Mouse (Mus musculus) intestine, embryonic 15.5 days (tissue): ENCODE measurements around the gene Dok5. TPM values are rescaled to one million over a fixed set of nuclear protein-coding genes. Genes with fewer than 3 reads are reported as not detected.
A peak's percentile ranks its signal among the peaks of the same experiment; 100 is the strongest.

ENCODE experiments used
- ATAC-seq: fragments of 200-750 bp; cut with Nextera tagmentation; 2 replicates; pipeline ENCODE4 v1.8.0; 2017; ENCODE audit warnings: moderate TSS enrichment, moderate library complexity
- H3K27ac ChIP-seq: fragments of 300-500 bp; sonication (generic); 2 replicates; pipeline ENCODE4 v1.5.1; 2015; ENCODE audit warnings: mild to moderate bottlenecking, inconsistent platforms
- H3K27me3 ChIP-seq: fragments of 300-500 bp; sonication (generic); replicated peaks from 2 replicates; pipeline ENCODE4 v1.6.1; 2015; ENCODE audit warnings: inconsistent platforms
- H3K36me3 ChIP-seq: fragments of 300-500 bp; sonication (generic); 2 replicates; pipeline ENCODE4 v1.6.1; 2015; ENCODE audit warnings: inconsistent platforms
- H3K4me1 ChIP-seq: fragments of 300-500 bp; sonication (generic); replicated peaks from 2 replicates; pipeline ENCODE4 v1.6.1; 2015; ENCODE audit warnings: inconsistent platforms
- H3K4me2 ChIP-seq: fragments of 300-500 bp; sonication (generic); replicated peaks from 2 replicates; pipeline ENCODE4 v1.6.1; 2015; ENCODE audit warnings: mild to moderate bottlenecking, inconsistent platforms
- H3K4me3 ChIP-seq: fragments of 300-500 bp; sonication (generic); replicated peaks from 2 replicates; pipeline ENCODE4 v1.5.1; 2015; ENCODE audit warnings: inconsistent platforms
- H3K9ac ChIP-seq: fragments of 300-500 bp; sonication (generic); 2 replicates; pipeline ENCODE4 v1.6.1; 2015; ENCODE audit warnings: inconsistent platforms
- H3K9me3 ChIP-seq: fragments of 300-500 bp; sonication (generic); 2 replicates; pipeline ENCODE4 v1.6.1; 2016; ENCODE audit warnings: inconsistent platforms
- WGBS: fragments of 180-500 bp; shearing (Covaris S2); methylation state at CpG from one replicate; pipeline ENCODE4 v1.1.7; 2015; 5-methylcytosine and 5-hydroxymethylcytosine counted together
- polyA plus RNA-seq: library from polyadenylated mRNA; unstranded; fragments of >200 nt; fragmentation: Nextera tagmentation; extraction: Ambion mirVana; gene quantifications from 2 replicates; pipeline ENCODE4 v1.2.1, GENCODE M21; 2015

The Dok5 gene
- polyA plus RNA-seq, 1 experiment from 2014 or later: 2.8 TPM

GRCm38 (mm10) chr2:170748901-170749300 is 17.3 kb downstream of the Dok5 start:
- no peak for ATAC-seq
- Histone ChIP-seq H3K9me3 (no peaks in the 10 kb centered on the region), H3K4me3 (no peak overlapping the region), H3K27me3 (no peaks in the 10 kb centered on the region), H3K36me3 (no peaks in the 10 kb centered on the region), H3K9ac (no peak overlapping the region), H3K27ac (no peak overlapping the region), H3K4me1 (no peaks in the 10 kb centered on the region), H3K4me2 (no peak overlapping the region)
- 66% methylated on average over 3 of the region's 3 CpGs for WGBS

- Histone ChIP-seq H3K27ac (no peak overlapping the region), H3K9ac (no peak overlapping the region), H3K4me2 (no peak overlapping the region), H3K9me3 (no peaks in the 10 kb centered on the region), H3K4me3 (no peak overlapping the region), H3K36me3 (no peaks in the 10 kb centered on the region), H3K4me1 (no peaks in the 10 kb centered on the region), H3K27me3 (no peaks in the 10 kb centered on the region)
- 61% methylated on average over 10 of the region's 10 CpGs for WGBS
- no peak for ATAC-seq
Observed at GRCm38 (mm10) chr2:170752191-170752850, 20.7 kb downstream of the Dok5 start.

GRCm38 (mm10) chr2:170755817-170756216 is 24.2 kb downstream of the Dok5 start:
- Histone ChIP-seq H3K9ac (no peak overlapping the region), H3K4me1 (no peaks in the 10 kb centered on the region), H3K4me3 (no peak overlapping the region), H3K27ac (no peak overlapping the region), H3K36me3 (no peaks in the 10 kb centered on the region), H3K27me3 (no peaks in the 10 kb centered on the region), H3K4me2 (no peak overlapping the region), H3K9me3 (no peaks in the 10 kb centered on the region)
- no peak for ATAC-seq
- WGBS: 57% methylated on average over 2 of the region's 2 CpGs

- no peaks in the 10 kb centered on the region for H3K36me3 ChIP-seq
- H3K27ac ChIP-seq: no peak overlapping the region
- no peaks in the 10 kb centered on the region for H3K4me1 ChIP-seq
- 73% methylated on average over 7 of the region's 7 CpGs for WGBS
- H3K27me3 ChIP-seq: no peaks in the 10 kb centered on the region
- no peak overlapping the region for H3K4me2 ChIP-seq
- no peak for ATAC-seq
- no peaks in the 10 kb centered on the region for H3K9me3 ChIP-seq
- H3K9ac ChIP-seq: no peak overlapping the region
- H3K4me3 ChIP-seq: no peak overlapping the region
Observed at GRCm38 (mm10) chr2:170756667-170757066, 25.1 kb downstream of the Dok5 start.

- no peaks in the 10 kb centered on the region for H3K9me3 ChIP-seq
- ATAC-seq: peak; percentile 39; the same call in 1 of the 2 replicates
- no peaks in the 10 kb centered on the region for H3K4me1 ChIP-seq
- no peak overlapping the region for H3K4me2 ChIP-seq
- 45% methylated on average over 14 of the region's 14 CpGs for WGBS
- no peak overlapping the region for H3K9ac ChIP-seq
- H3K4me3 ChIP-seq: no peak overlapping the region
- H3K36me3 ChIP-seq: no peaks in the 10 kb centered on the region
- H3K27ac ChIP-seq: no peak overlapping the region
- no peaks in the 10 kb centered on the region for H3K27me3 ChIP-seq
Observed at GRCm38 (mm10) chr2:170757228-170757875, 25.7 kb downstream of the Dok5 start.

- Histone ChIP-seq H3K27me3 (no peaks in the 10 kb centered on the region), H3K4me3 (no peak overlapping the region), H3K4me1 (no peaks in the 10 kb centered on the region), H3K4me2 (no peak overlapping the region), H3K9ac (no peak overlapping the region), H3K27ac (no peak overlapping the region), H3K36me3 (no peaks in the 10 kb centered on the region), H3K9me3 (no peaks in the 10 kb centered on the region)
- WGBS: 87% methylated on average over 5 of the region's 5 CpGs
- no peak for ATAC-seq
Observed at GRCm38 (mm10) chr2:170758201-170758600, 26.6 kb downstream of the Dok5 start.

GRCm38 (mm10) chr2:170764704-170765103 is 33.1 kb downstream of the Dok5 start:
- Histone ChIP-seq H3K4me1 (no peaks in the 10 kb centered on the region), H3K4me3 (no peak overlapping the region), H3K4me2 (no peak overlapping the region), H3K27me3 (no peaks in the 10 kb centered on the region), H3K27ac (no peak overlapping the region), H3K9me3 (no peaks in the 10 kb centered on the region), H3K36me3 (no peaks in the 10 kb centered on the region), H3K9ac (no peak overlapping the region)
- WGBS: 68% methylated on average over 3 of the region's 3 CpGs
- no peak for ATAC-seq

GRCm38 (mm10) chr2:170767243-170767642 is 35.6 kb downstream of the Dok5 start:
- Histone ChIP-seq H3K9me3 (no peaks in the 10 kb centered on the region), H3K4me3 (no peak overlapping the region), H3K4me2 (no peak overlapping the region), H3K27ac (no peak overlapping the region), H3K9ac (no peak overlapping the region), H3K36me3 (no peaks in the 10 kb centered on the region), H3K4me1 (peaks cover 1% of the 10 kb centered on the region; the same call in 1 of the 2 replicates), H3K27me3 (no peaks in the 10 kb centered on the region)
- WGBS: 39% methylated on average over 8 of the region's 8 CpGs
- ATAC-seq: no peak

GRCm38 (mm10) chr2:170768699-170769098 is 37.1 kb downstream of the Dok5 start:
- no peak overlapping the region for H3K27ac ChIP-seq
- ATAC-seq: no peak
- H3K27me3 ChIP-seq: no peaks in the 10 kb centered on the region
- H3K4me2 ChIP-seq: no peak overlapping the region
- no peaks in the 10 kb centered on the region for H3K9me3 ChIP-seq
- H3K36me3 ChIP-seq: no peaks in the 10 kb centered on the region
- H3K4me1 ChIP-seq: peaks cover 3% of the 10 kb centered on the region; the same call in 1 of the 2 replicates
- no peak overlapping the region for H3K9ac ChIP-seq
- no peak overlapping the region for H3K4me3 ChIP-seq
- WGBS: 85% methylated on average over 6 of the region's 6 CpGs

GRCm38 (mm10) chr2:170771555-170771954 is 39.9 kb downstream of the Dok5 start:
- H3K27ac ChIP-seq: no peak overlapping the region
- H3K36me3 ChIP-seq: no peaks in the 10 kb centered on the region
- no peak overlapping the region for H3K9ac ChIP-seq
- H3K4me1 ChIP-seq: peaks cover 3% of the 10 kb centered on the region; the same call in 1 of the 2 replicates
- WGBS: 13% methylated on average over 1 of the region's 1 CpGs
- H3K27me3 ChIP-seq: no peaks in the 10 kb centered on the region
- H3K4me3 ChIP-seq: no peak overlapping the region
- ATAC-seq: no peak
- H3K4me2 ChIP-seq: no peak overlapping the region
- no peaks in the 10 kb centered on the region for H3K9me3 ChIP-seq

GRCm38 (mm10) chr2:170772126-170772884 is 40.7 kb downstream of the Dok5 start:
- H3K4me2 ChIP-seq: peak overlapping the region; percentile 33
- no peaks in the 10 kb centered on the region for H3K27me3 ChIP-seq
- no peaks in the 10 kb centered on the region for H3K9me3 ChIP-seq
- no peak overlapping the region for H3K27ac ChIP-seq
- WGBS: 17% methylated on average over 19 of the region's 19 CpGs
- H3K36me3 ChIP-seq: no peaks in the 10 kb centered on the region
- no peak overlapping the region for H3K4me3 ChIP-seq
- no peak overlapping the region for H3K9ac ChIP-seq
- H3K4me1 ChIP-seq: peaks cover 3% of the 10 kb centered on the region; the same call in 1 of the 2 replicates
- no peak for ATAC-seq

- no peak overlapping the region for H3K9ac ChIP-seq
- WGBS: 57% methylated on average over 8 of the region's 8 CpGs
- no peak for ATAC-seq
- no peaks in the 10 kb centered on the region for H3K9me3 ChIP-seq
- H3K4me3 ChIP-seq: no peak overlapping the region
- no peaks in the 10 kb centered on the region for H3K27me3 ChIP-seq
- no peaks in the 10 kb centered on the region for H3K36me3 ChIP-seq
- H3K27ac ChIP-seq: no peak overlapping the region
- no peak overlapping the region for H3K4me2 ChIP-seq
- peaks cover 3% of the 10 kb centered on the region; the same call in 1 of the 2 replicates for H3K4me1 ChIP-seq
Observed at GRCm38 (mm10) chr2:170772885-170773270, 41.3 kb downstream of the Dok5 start.
